Mouse (Mus musculus) limb, embryonic 14.5 days (tissue): Measurements from ENCODE around the gene Prkar1a. TPM values are rescaled to one million over a fixed set of nuclear protein-coding genes. Genes with fewer than 3 reads are reported as not detected.

ENCODE experiments used
- ATAC-seq: fragments of 200-750 bp; cut with Nextera tagmentation; 2 replicates; pipeline ENCODE4 v1.8.0; 2017; ENCODE audit warnings: low read depth, moderate number of reproducible peaks, moderate TSS enrichment; ENCODE audit not compliant: low FRiP score
- DNase-seq: peaks from one replicate; pipeline ENCODE4 v3.0.0-alpha.2; 2015; ENCODE audit warnings: low spot score
- H3K27ac ChIP-seq: fragments of 300-500 bp; sonication (generic); replicated peaks from 2 replicates; pipeline ENCODE4 v1.5.1; 2014; ENCODE audit warnings: low read depth, mild to moderate bottlenecking, low read length, moderate library complexity, mixed read lengths
- H3K27me3 ChIP-seq: fragments of 300-500 bp; sonication (generic); 2 replicates; pipeline ENCODE4 v1.6.1; 2014; ENCODE audit warnings: low read length, mixed read lengths; ENCODE audit not compliant: control insufficient read depth, insufficient read depth
- H3K36me3 ChIP-seq: fragments of 300-500 bp; sonication (generic); 2 replicates; pipeline ENCODE4 v1.6.1; 2014; ENCODE audit warnings: mild to moderate bottlenecking, low read length, moderate library complexity, mixed read lengths; ENCODE audit not compliant: control insufficient read depth, insufficient read depth
- H3K4me1 ChIP-seq: fragments of 300-500 bp; sonication (generic); 2 replicates; pipeline ENCODE4 v1.6.1; 2014; ENCODE audit warnings: antibody characterized with exemption, low read length, mixed read lengths; ENCODE audit not compliant: control insufficient read depth, insufficient read depth
- H3K4me2 ChIP-seq: fragments of 300-500 bp; sonication (generic); replicated peaks from 2 replicates; pipeline ENCODE4 v1.6.1; 2014; ENCODE audit warnings: low read depth, mild to moderate bottlenecking, low read length, moderate library complexity; ENCODE audit not compliant: severe bottlenecking
- H3K4me3 ChIP-seq: fragments of 300-500 bp; sonication (generic); replicated peaks from 2 replicates; pipeline ENCODE4 v1.5.1; 2014; ENCODE audit warnings: low read length
- H3K9ac ChIP-seq: fragments of 300-500 bp; sonication (generic); 2 replicates; pipeline ENCODE4 v1.6.1; 2014; ENCODE audit warnings: mild to moderate bottlenecking, low read depth, low read length, moderate library complexity; ENCODE audit not compliant: severe bottlenecking
- H3K9me3 ChIP-seq: fragments of 300-500 bp; sonication (generic); 2 replicates; pipeline ENCODE4 v1.6.1; 2016; ENCODE audit warnings: low read length; ENCODE audit not compliant: control insufficient read depth
- POLR2A ChIP-seq: fragments of 200-500 bp; IDR thresholded peaks from 2 replicates; pipeline ENCODE4 v1.8.0; 2012; ENCODE audit warnings: inconsistent platforms, mild to moderate bottlenecking, moderate library complexity, borderline replicate concordance; ENCODE audit not compliant: insufficient read depth, insufficient read length; ENCODE audit errors: extremely low read depth
- WGBS: fragments of 180-500 bp; shearing (Covaris S2); extraction: QIAGEN DNeasy Blood & Tissue Kit; methylation state at CpG from one replicate; pipeline ENCODE4 v1.1.7; 2014; 5-methylcytosine and 5-hydroxymethylcytosine counted together
- polyA plus RNA-seq, 2 experiments: library from polyadenylated mRNA; depleted of rRNA in 1 of 2; stranded (reverse) in 1 of 2; unstranded in 1 of 2; fragments of >200 nt; fragmentation: Nextera tagmentation in 1 of 2; extraction: Ambion mirVana in 1 of 2; gene quantifications; 2 replicates each; pipeline versions ENCODE4 v1.2.1 to v1.2.3; 2012 to 2014

The Prkar1a gene
- polyA plus RNA-seq, 2 experiments = 194 to 359 TPM

DNA sequence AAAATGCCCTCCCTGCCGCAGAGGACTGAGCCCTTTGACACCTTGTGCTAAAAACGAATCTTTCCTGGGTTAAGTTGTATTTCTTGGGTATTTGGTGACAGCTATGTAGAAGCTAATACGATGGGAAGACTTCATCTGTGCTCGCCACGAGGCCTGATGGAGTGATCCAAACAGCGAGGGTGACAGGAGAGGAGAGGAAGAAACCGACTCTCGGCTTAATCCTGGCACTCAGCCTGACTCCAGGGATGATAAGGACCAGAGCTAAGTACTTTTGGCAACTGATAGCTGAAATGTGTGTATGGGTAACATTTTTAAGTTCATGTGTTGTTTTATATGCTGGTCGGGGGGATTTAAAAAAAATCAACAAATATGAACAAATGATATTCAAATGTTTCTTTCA, 31.7 kb downstream of the Prkar1a start:
- no peak overlapping the region for H3K4me2 ChIP-seq
- 77% methylated on average over 9 of the region's 9 CpGs for WGBS
- DNase-seq = no peak

GRCm38 (mm10) chr11:109681556-109681955, 32.4 kb downstream of the Prkar1a start:
- H3K4me3 ChIP-seq = no peak overlapping the region
- no peaks in the 10 kb centered on the region for H3K4me1 ChIP-seq
- no peak for TF ChIP-seq POLR2A
- ATAC-seq (no peak), DNase-seq (no peak)
- H3K36me3 ChIP-seq = no peaks in the 10 kb centered on the region
- no peaks in the 10 kb centered on the region for H3K9me3 ChIP-seq
- no peak overlapping the region for H3K4me2 ChIP-seq
- WGBS = 79% methylated on average over 3 of the region's 3 CpGs
- H3K27me3 ChIP-seq = no peaks in the 10 kb centered on the region
- no peak overlapping the region for H3K27ac ChIP-seq
- no peak overlapping the region for H3K9ac ChIP-seq

More for the DNA sequence above, 31.7 kb downstream of the Prkar1a start:
- Histone ChIP-seq H3K36me3 (no peaks in the 10 kb centered on the region), H3K27me3 (no peaks in the 10 kb centered on the region), H3K9me3 (no peaks in the 10 kb centered on the region), H3K4me1 (no peaks in the 10 kb centered on the region), H3K27ac (no peak overlapping the region), H3K9ac (no peak overlapping the region), H3K4me3 (no peak overlapping the region)
- no peak for ATAC-seq
- no peak for TF ChIP-seq POLR2A

- WGBS = 92% methylated on average over 6 of the region's 6 CpGs
- TF ChIP-seq POLR2A = no peak
- Histone ChIP-seq H3K27me3 (no peaks in the 10 kb centered on the region), H3K4me2 (no peak overlapping the region), H3K27ac (no peak overlapping the region), H3K4me3 (no peak overlapping the region), H3K36me3 (no peaks in the 10 kb centered on the region), H3K9me3 (no peaks in the 10 kb centered on the region), H3K4me1 (no peaks in the 10 kb centered on the region), H3K9ac (no peak overlapping the region)
- ATAC-seq (no peak), DNase-seq (no peak)
Measured at GRCm38 (mm10) chr11:109682221-109682620, 33.0 kb downstream of the Prkar1a start.

GRCm38 (mm10) chr11:109689539-109689938, 40.3 kb downstream of the Prkar1a start:
- no peak overlapping the region for H3K4me2 ChIP-seq
- no peaks in the 10 kb centered on the region for H3K36me3 ChIP-seq
- no peaks in the 10 kb centered on the region for H3K27me3 ChIP-seq
- H3K4me3 ChIP-seq = no peak overlapping the region
- 88% methylated on average over 4 of the region's 4 CpGs for WGBS
- no peak overlapping the region for H3K27ac ChIP-seq
- no peaks in the 10 kb centered on the region for H3K4me1 ChIP-seq
- ATAC-seq (no peak), DNase-seq (no peak)
- H3K9me3 ChIP-seq = no peaks in the 10 kb centered on the region
- H3K9ac ChIP-seq = no peak overlapping the region
- no peak for TF ChIP-seq POLR2A

DNA sequence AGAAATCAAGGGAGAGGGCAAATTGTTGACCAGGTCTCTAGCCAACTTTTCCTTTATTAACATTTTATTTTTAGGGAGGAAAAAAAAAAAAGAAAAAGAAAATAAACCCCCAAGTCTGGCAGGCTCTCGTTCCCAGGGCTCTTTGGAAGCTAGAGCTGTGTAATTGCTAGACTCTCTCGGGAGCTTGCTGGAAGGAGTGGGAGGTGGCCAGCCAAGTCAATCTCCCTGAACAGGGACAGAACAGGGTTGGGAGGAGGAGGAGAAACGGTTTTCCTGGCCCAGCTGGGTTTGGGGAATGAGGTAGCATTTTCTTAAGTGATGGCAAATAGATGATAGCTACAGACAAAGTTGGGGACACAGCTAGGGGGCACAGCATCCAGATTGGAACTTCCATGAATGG, 43.5 kb downstream of the Prkar1a start:
- no peak for DNase-seq
- Histone ChIP-seq H3K4me2 (no peak overlapping the region), H3K27me3 (no peaks in the 10 kb centered on the region), H3K27ac (no peak overlapping the region), H3K9me3 (no peaks in the 10 kb centered on the region), H3K4me1 (no peaks in the 10 kb centered on the region), H3K4me3 (no peak overlapping the region), H3K36me3 (no peaks in the 10 kb centered on the region), H3K9ac (no peak overlapping the region)
- whole genome bisulfite sequencing = 20% methylated on average over 3 of the region's 3 CpGs
- TF ChIP-seq POLR2A = no peak
- ATAC-seq = no peak

GRCm38 (mm10) chr11:109696519-109696918, 47.3 kb downstream of the Prkar1a start:
- DNase-seq (no peak), ATAC-seq (no peak)
- Histone ChIP-seq H3K27me3 (no peaks in the 10 kb centered on the region), H3K9ac (no peak overlapping the region), H3K27ac (no peak overlapping the region), H3K36me3 (no peaks in the 10 kb centered on the region), H3K9me3 (no peaks in the 10 kb centered on the region), H3K4me1 (no peaks in the 10 kb centered on the region), H3K4me2 (no peak overlapping the region), H3K4me3 (no peak overlapping the region)
- TF ChIP-seq POLR2A = no peak
- WGBS = 84% methylated on average over 4 of the region's 4 CpGs
